Mouse (Mus musculus) layer of hippocampus, adult 9-11 months (tissue): ENCODE measurements around the gene Babam2.
"Not testable (repeated sequence)": the region's sequence is repeated elsewhere in the genome, so short reads cannot be mapped to it uniquely, and the experiment has no call there.

ENCODE experiments used
- DNase-seq: peaks from one replicate; pipeline ENCODE4 v3.0.0; 2022

Babam2 gene

GRCm38 (mm10) chr5:31839973-31840372, 142.5 kb downstream of the Babam2 start:
- DNase-seq = no peak

GRCm38 (mm10) chr5:31840406-31840805, 142.9 kb downstream of the Babam2 start:
- DNase-seq = no peak

- no peak for DNase-seq
These were observed 147.4 kb downstream of the Babam2 start for GRCm38 (mm10) chr5:31844856-31845255.

GRCm38 (mm10) chr5:31846971-31847370, 149.5 kb downstream of the Babam2 start:
- DNase-seq = no peak

- DNase-seq = no peak
These were observed 151.5 kb downstream of the Babam2 start for GRCm38 (mm10) chr5:31848995-31849394.

GRCm38 (mm10) chr5:31852786-31853185, 155.3 kb downstream of the Babam2 start:
- DNase-seq = no peak

- DNase-seq = no peak
These were observed 156.3 kb downstream of the Babam2 start for GRCm38 (mm10) chr5:31853831-31854230.

GRCm38 (mm10) chr5:31858877-31859276, 161.4 kb downstream of the Babam2 start:
- DNase-seq = not testable (repeated sequence)

- no peak for DNase-seq
These were observed 162.9 kb downstream of the Babam2 start for GRCm38 (mm10) chr5:31860426-31860825.

GRCm38 (mm10) chr5:31860831-31861624, 163.5 kb downstream of the Babam2 start:
- DNase-seq = no peak

GRCm38 (mm10) chr5:31862753-31863468, 165.4 kb downstream of the Babam2 start:
- DNase-seq = no peak

GRCm38 (mm10) chr5:31864095-31864494, 166.6 kb downstream of the Babam2 start:
- DNase-seq = no peak

GRCm38 (mm10) chr5:31866071-31866470, 168.6 kb downstream of the Babam2 start:
- DNase-seq = no peak

- DNase-seq = peak; percentile 56
These were observed 173.5 kb downstream of the Babam2 start for GRCm38 (mm10) chr5:31870856-31871520.

GRCm38 (mm10) chr5:31873328-31873727, 175.8 kb downstream of the Babam2 start:
- no peak for DNase-seq

GRCm38 (mm10) chr5:31874543-31874942, 177.1 kb downstream of the Babam2 start:
- no peak for DNase-seq

- DNase-seq = no peak
These were observed 178.0 kb downstream of the Babam2 start for GRCm38 (mm10) chr5:31875443-31875842.

- DNase-seq = no peak
These were observed 178.9 kb downstream of the Babam2 start for GRCm38 (mm10) chr5:31876216-31876974.

- no peak for DNase-seq
These were observed 183.0 kb downstream of the Babam2 start for GRCm38 (mm10) chr5:31880457-31880856.

GRCm38 (mm10) chr5:31882297-31882696, 184.8 kb downstream of the Babam2 start:
- no peak for DNase-seq

GRCm38 (mm10) chr5:31884962-31885361, 187.5 kb downstream of the Babam2 start:
- DNase-seq = no peak

GRCm38 (mm10) chr5:31887590-31887989, 190.1 kb downstream of the Babam2 start:
- DNase-seq = no peak

GRCm38 (mm10) chr5:31888341-31888740, 190.9 kb downstream of the Babam2 start:
- DNase-seq = no peak
